Mouse (Mus musculus) embryonic facial prominence, embryonic 12.5 days (tissue): ENCODE results near the gene Tm6sf1. TPM values are rescaled to one million over a fixed set of nuclear protein-coding genes. Genes with fewer than 3 reads are reported as not detected.
"Not testable (repeated sequence)": the region's sequence is repeated elsewhere in the genome, so short reads cannot be mapped to it uniquely, and the experiment has no call there.

Experiments used
- ATAC-seq: fragments of 200-750 bp; cut with Nextera tagmentation; 2 replicates; pipeline ENCODE4 v1.8.0; 2017; ENCODE audit not compliant: insufficient number of reproducible peaks, insufficient read depth, low FRiP score, low TSS enrichment
- H3K27ac ChIP-seq: fragments of 300-500 bp; sonication (generic); 2 replicates; pipeline ENCODE4 v1.5.1; 2016; ENCODE audit warnings: mild to moderate bottlenecking
- H3K27me3 ChIP-seq: fragments of 300-500 bp; sonication (generic); 2 replicates; pipeline ENCODE4 v1.6.1; 2016; ENCODE audit warnings: mild to moderate bottlenecking, moderate library complexity
- H3K36me3 ChIP-seq: fragments of 300-500 bp; sonication (generic); 2 replicates; pipeline ENCODE4 v1.6.1; 2016; ENCODE audit warnings: mild to moderate bottlenecking
- H3K4me1 ChIP-seq: fragments of 300-500 bp; sonication (generic); 2 replicates; pipeline ENCODE4 v1.6.1; 2016
- H3K4me2 ChIP-seq: fragments of 300-500 bp; sonication (generic); replicated peaks from 2 replicates; pipeline ENCODE4 v1.6.1; 2016; ENCODE audit warnings: mild to moderate bottlenecking, moderate library complexity
- H3K4me3 ChIP-seq: fragments of 300-500 bp; sonication (generic); 2 replicates; pipeline ENCODE4 v1.5.1; 2016; ENCODE audit warnings: mild to moderate bottlenecking
- H3K9ac ChIP-seq: fragments of 300-500 bp; sonication (generic); 2 replicates; pipeline ENCODE4 v1.6.1; 2016; ENCODE audit warnings: mild to moderate bottlenecking, moderate library complexity
- H3K9me3 ChIP-seq: fragments of 300-500 bp; sonication (generic); 2 replicates; pipeline ENCODE4 v1.6.1; 2016; ENCODE audit warnings: mild to moderate bottlenecking, moderate library complexity
- WGBS: fragments of 180-500 bp; shearing (Covaris S2); methylation state at CpG from one replicate; pipeline ENCODE4 v1.1.7; 2016; 5-methylcytosine and 5-hydroxymethylcytosine counted together
- polyA plus RNA-seq: library from polyadenylated mRNA; unstranded; fragments of >200 nt; fragmentation: Nextera tagmentation; extraction: Ambion mirVana; gene quantifications from 2 replicates; pipeline ENCODE4 v1.2.1, GENCODE M21; 2016

Tm6sf1 gene
- polyA plus RNA-seq, result 15.8 and 16.0 TPM in 2 replicates

GRCm38 (mm10) chr7:81858968-81859721 lies at the start of gene Tm6sf1:
Gene Tm6sf1, plus strand, starts transcription at chr7:81859001.
- Histone ChIP-seq H3K4me2 (peak within 1 kb of the TSS; percentile 97), H3K27me3 (peaks cover 51% of the 10 kb centered on the region), H3K4me1 (peaks cover 6% of the 10 kb centered on the region; the same call in 1 of the 2 replicates), H3K36me3 (no peaks in the 10 kb centered on the region), H3K9ac (peak within 1 kb of the TSS; percentile 67), H3K9me3 (no peaks in the 10 kb centered on the region), H3K4me3 (peak within 1 kb of the TSS; percentile 66), H3K27ac (no peak within 1 kb of the TSS)
- peak; percentile 65; the same call in 1 of the 2 replicates for ATAC-seq
- WGBS, result under 1% methylated on average over 64 of the region's 64 CpGs

GRCm38 (mm10) chr7:81824906-81825305 lies 33.9 kb upstream of the Tm6sf1 start:
- no peak overlapping the region for H3K4me3 ChIP-seq
- no peak overlapping the region for H3K27ac ChIP-seq
- no peaks in the 10 kb centered on the region for H3K9me3 ChIP-seq
- no peaks in the 10 kb centered on the region for H3K36me3 ChIP-seq
- WGBS, result 31% methylated on average over 3 of the region's 3 CpGs
- H3K27me3 ChIP-seq, result no peaks in the 10 kb centered on the region
- no peak overlapping the region for H3K9ac ChIP-seq
- no peak for ATAC-seq
- no peak overlapping the region for H3K4me2 ChIP-seq
- peaks cover 44% of the 10 kb centered on the region for H3K4me1 ChIP-seq

DNA sequence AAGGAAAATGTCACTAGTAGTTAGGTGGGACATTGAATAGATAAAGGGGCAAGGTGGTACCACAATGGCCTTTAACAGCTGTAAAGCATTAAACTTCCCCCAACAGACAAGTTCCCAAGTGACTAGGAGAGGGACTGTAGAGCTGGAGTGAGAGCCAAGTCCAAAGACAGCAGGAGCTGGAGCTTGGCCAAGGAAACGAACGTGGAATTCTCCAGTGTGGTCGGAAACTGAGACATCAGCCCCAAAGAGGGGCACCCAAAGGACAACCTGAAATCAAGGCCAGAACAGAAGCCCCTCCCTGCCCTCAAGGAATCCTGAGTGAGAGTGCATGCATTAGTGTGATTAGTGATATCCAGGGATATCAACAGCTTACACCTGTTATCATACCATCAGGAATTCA lies 33.4 kb upstream of the Tm6sf1 start:
- Histone ChIP-seq H3K4me3 (no peak overlapping the region), H3K27ac (0 out of 2 replicates have a peak overlapping the region, but pooled peaks have one; percentile 25), H3K36me3 (no peaks in the 10 kb centered on the region), H3K27me3 (no peaks in the 10 kb centered on the region), H3K4me1 (peaks cover 47% of the 10 kb centered on the region), H3K9ac (no peak overlapping the region), H3K9me3 (no peaks in the 10 kb centered on the region), H3K4me2 (0 out of 2 replicates have a peak overlapping the region, but pooled peaks have one; percentile 8)
- WGBS, result 23% methylated on average over 3 of the region's 3 CpGs
- ATAC-seq, result no peak

- Histone ChIP-seq H3K9me3 (no peaks in the 10 kb centered on the region), H3K36me3 (no peaks in the 10 kb centered on the region), H3K9ac (peak overlapping the region; percentile 88), H3K27ac (peak overlapping the region; percentile 98), H3K4me3 (peak overlapping the region; percentile 89), H3K4me1 (peaks cover 47% of the 10 kb centered on the region), H3K27me3 (no peaks in the 10 kb centered on the region), H3K4me2 (peak overlapping the region; percentile 75)
- ATAC-seq, result no peak
- 27% methylated on average over 17 of the region's 17 CpGs for WGBS
Measured at GRCm38 (mm10) chr7:81827806-81828667, 30.8 kb upstream of the Tm6sf1 start.

GRCm38 (mm10) chr7:81828681-81829378 lies 30.0 kb upstream of the Tm6sf1 start:
- peak overlapping the region; percentile 89 for H3K4me3 ChIP-seq
- no peaks in the 10 kb centered on the region for H3K9me3 ChIP-seq
- peak; percentile 62 for ATAC-seq
- peak overlapping the region; percentile 98 for H3K27ac ChIP-seq
- no peaks in the 10 kb centered on the region for H3K36me3 ChIP-seq
- peak overlapping the region; percentile 88 for H3K9ac ChIP-seq
- no peaks in the 10 kb centered on the region for H3K27me3 ChIP-seq
- H3K4me2 ChIP-seq, result peak overlapping the region; percentile 75
- WGBS, result under 1% methylated on average over 71 of the region's 91 CpGs
- H3K4me1 ChIP-seq, result peaks cover 47% of the 10 kb centered on the region

GRCm38 (mm10) chr7:81829379-81829894 lies 29.4 kb upstream of the Tm6sf1 start, which contains the start of gene Btbd1:
Gene Btbd1, minus strand, starts transcription at chr7:81829431.
- H3K4me3 ChIP-seq, result peak within 1 kb of the TSS; percentile 89

GRCm38 (mm10) chr7:81834847-81835246 lies 24.0 kb upstream of the Tm6sf1 start:
- Histone ChIP-seq H3K9me3 (no peaks in the 10 kb centered on the region; the same call in 1 of the 2 replicates), H3K4me2 (no peak overlapping the region), H3K27ac (no peak overlapping the region), H3K36me3 (no peaks in the 10 kb centered on the region), H3K4me3 (no peak overlapping the region), H3K9ac (no peak overlapping the region), H3K27me3 (no peaks in the 10 kb centered on the region), H3K4me1 (0 out of 2 replicates have a peak, but pooled peaks cover 3% of the 10 kb centered on the region)
- ATAC-seq, result no peak

More at GRCm38 (mm10) chr7:81829379-81829894, 29.4 kb upstream of the Tm6sf1 start, which contains the start of gene Btbd1:
- peak; percentile 82 for ATAC-seq
- Histone ChIP-seq H3K4me2 (peak within 1 kb of the TSS; percentile 75), H3K36me3 (no peaks in the 10 kb centered on the region), H3K27ac (peak within 1 kb of the TSS; percentile 98), H3K27me3 (no peaks in the 10 kb centered on the region), H3K9ac (peak within 1 kb of the TSS; percentile 88), H3K9me3 (no peaks in the 10 kb centered on the region), H3K4me1 (peaks cover 41% of the 10 kb centered on the region)
- WGBS, result under 1% methylated on average over 42 of the region's 58 CpGs

DNA sequence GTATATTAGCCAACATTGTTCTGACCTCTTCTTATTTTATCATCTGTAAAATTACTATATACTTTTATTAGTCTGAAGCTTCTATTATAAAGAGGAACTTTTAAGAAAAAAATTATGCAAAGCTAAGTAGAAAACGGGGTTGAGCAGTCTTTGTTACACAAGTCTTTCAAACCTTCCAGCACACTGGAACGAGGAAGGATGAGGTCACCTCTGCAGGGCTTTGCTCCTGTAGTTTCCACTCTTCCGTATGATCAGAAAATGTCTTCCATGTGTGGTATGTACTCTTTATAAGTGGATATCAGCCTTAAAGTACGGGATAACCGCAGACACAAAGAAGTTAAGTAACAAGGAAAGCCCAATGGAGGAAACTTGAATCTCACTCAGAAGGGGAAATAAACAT lies 23.4 kb upstream of the Tm6sf1 start:
- WGBS, result 56% methylated on average over 5 of the region's 5 CpGs
- no peak for ATAC-seq
- Histone ChIP-seq H3K9me3 (no peaks in the 10 kb centered on the region; the same call in 1 of the 2 replicates), H3K27me3 (no peaks in the 10 kb centered on the region), H3K4me1 (0 out of 2 replicates have a peak, but pooled peaks cover 1% of the 10 kb centered on the region), H3K4me3 (no peak overlapping the region), H3K4me2 (no peak overlapping the region), H3K36me3 (no peaks in the 10 kb centered on the region), H3K9ac (no peak overlapping the region), H3K27ac (no peak overlapping the region)

DNA sequence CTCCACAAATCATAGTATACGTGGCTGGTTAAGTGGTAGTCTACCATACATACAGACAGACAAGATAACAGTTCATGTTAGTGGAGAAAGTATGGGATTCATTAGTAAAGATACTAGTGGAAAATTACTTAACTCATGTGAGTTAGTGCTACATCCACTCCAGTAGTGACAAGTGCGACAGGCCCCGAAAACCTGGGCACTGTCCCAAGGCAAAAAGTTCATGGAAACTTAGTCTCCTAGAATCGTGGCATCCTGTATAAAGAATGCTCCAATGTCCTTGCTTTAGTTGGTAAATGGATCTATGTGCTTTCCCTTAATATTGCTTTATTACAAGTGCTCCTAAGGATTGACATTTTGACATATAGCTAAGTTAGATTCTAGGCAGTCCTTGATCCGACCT lies 21.0 kb upstream of the Tm6sf1 start:
- WGBS, result 84% methylated on average over 5 of the region's 5 CpGs
- not testable (repeated sequence) for H3K36me3 ChIP-seq, H3K9ac ChIP-seq, H3K27ac ChIP-seq, H3K4me3 ChIP-seq, H3K4me1 ChIP-seq, ATAC-seq, H3K9me3 ChIP-seq, H3K27me3 ChIP-seq, H3K4me2 ChIP-seq

- Histone ChIP-seq H3K36me3 (no peaks in the 10 kb centered on the region), H3K9me3 (no peaks in the 10 kb centered on the region; the same call in 1 of the 2 replicates), H3K9ac (no peak overlapping the region), H3K4me1 (0 out of 2 replicates have a peak, but pooled peaks cover 2% of the 10 kb centered on the region), H3K27ac (no peak overlapping the region), H3K4me3 (no peak overlapping the region), H3K27me3 (no peaks in the 10 kb centered on the region), H3K4me2 (no peak overlapping the region)
- 72% methylated on average over 6 of the region's 6 CpGs for WGBS
- no peak for ATAC-seq
Measured at GRCm38 (mm10) chr7:81839746-81840145, 19.1 kb upstream of the Tm6sf1 start.
